Mouse (Mus musculus) embryonic facial prominence, embryonic 14.5 days (tissue): Measurements from ENCODE around the gene Carhsp1. TPM values are rescaled to one million over a fixed set of nuclear protein-coding genes. Genes with fewer than 3 reads are reported as not detected.
A peak's percentile ranks its signal among the peaks of the same experiment; 100 is the strongest.

Experiments
- ATAC-seq: fragments of 200-750 bp; cut with Nextera tagmentation; 2 replicates; pipeline ENCODE4 v1.8.0; 2017; ENCODE audit warnings: low read depth, moderate number of reproducible peaks, moderate TSS enrichment
- DNase-seq: peaks from one replicate; pipeline ENCODE4 v3.0.0-alpha.2; 2015; ENCODE audit warnings: low spot score
- H3K27ac ChIP-seq: fragments of 300-500 bp; sonication (generic); replicated peaks from 2 replicates; pipeline ENCODE4 v1.5.1; 2014; ENCODE audit warnings: low read depth, mild to moderate bottlenecking, low read length, moderate library complexity
- H3K27me3 ChIP-seq: fragments of 300-500 bp; sonication (generic); replicated peaks from 2 replicates; pipeline ENCODE4 v1.6.1; 2014; ENCODE audit warnings: low read length; ENCODE audit not compliant: control insufficient read depth, insufficient read depth
- H3K36me3 ChIP-seq: fragments of 300-500 bp; sonication (generic); 2 replicates; pipeline ENCODE4 v1.6.1; 2014; ENCODE audit warnings: low read length, mixed read lengths; ENCODE audit not compliant: control insufficient read depth, insufficient read depth
- H3K4me1 ChIP-seq: fragments of 300-500 bp; sonication (generic); 2 replicates; pipeline ENCODE4 v1.6.1; 2014; ENCODE audit warnings: antibody characterized with exemption, low read length; ENCODE audit not compliant: control insufficient read depth, insufficient read depth
- H3K4me2 ChIP-seq: fragments of 300-500 bp; sonication (generic); 2 replicates; pipeline ENCODE4 v1.6.1; 2014; ENCODE audit warnings: low read depth, mild to moderate bottlenecking, low read length, moderate library complexity, mixed read lengths
- H3K4me3 ChIP-seq: fragments of 300-500 bp; sonication (generic); 2 replicates; pipeline ENCODE4 v1.5.1; 2014; ENCODE audit warnings: low read depth, mild to moderate bottlenecking, low read length
- H3K9ac ChIP-seq: fragments of 300-500 bp; sonication (generic); 2 replicates; pipeline ENCODE4 v1.6.1; 2014; ENCODE audit warnings: low read depth, mild to moderate bottlenecking, low read length, moderate library complexity, mixed read lengths
- H3K9me3 ChIP-seq: fragments of 300-500 bp; sonication (generic); 2 replicates; pipeline ENCODE4 v1.6.1; 2016; ENCODE audit warnings: low read length; ENCODE audit not compliant: control insufficient read depth
- WGBS: fragments of 180-500 bp; shearing (Covaris S2); extraction: QIAGEN DNeasy Blood & Tissue Kit; methylation state at CpG from one replicate; pipeline ENCODE4 v1.1.7; 2014; 5-methylcytosine and 5-hydroxymethylcytosine counted together
- polyA plus RNA-seq: library from polyadenylated mRNA; unstranded; fragments of >200 nt; fragmentation: Nextera tagmentation; extraction: Ambion mirVana; gene quantifications from 2 replicates; pipeline ENCODE4 v1.2.1, GENCODE M21; 2014

Gene Carhsp1
- polyA plus RNA-seq, 1 experiment from 2014 or later = 29.2 TPM

- Histone ChIP-seq H3K27ac (no peak overlapping the region), H3K9ac (no peak overlapping the region), H3K4me3 (no peak overlapping the region), H3K4me2 (no peak overlapping the region), H3K4me1 (no peaks in the 10 kb centered on the region), H3K36me3 (peaks cover 98% of the 10 kb centered on the region), H3K9me3 (no peaks in the 10 kb centered on the region), H3K27me3 (no peaks in the 10 kb centered on the region)
- WGBS = 91% methylated on average over 8 of the region's 8 CpGs
- DNase-seq (no peak), ATAC-seq (no peak)
Measured at GRCm38 (mm10) chr16:8699556-8699955, 27.6 kb upstream of the Carhsp1 start.

- Histone ChIP-seq H3K4me3 (no peak overlapping the region), H3K4me1 (no peaks in the 10 kb centered on the region), H3K9me3 (no peaks in the 10 kb centered on the region), H3K4me2 (no peak overlapping the region), H3K27ac (no peak overlapping the region), H3K27me3 (no peaks in the 10 kb centered on the region), H3K36me3 (peaks cover 89% of the 10 kb centered on the region), H3K9ac (no peak overlapping the region)
- ATAC-seq (no peak), DNase-seq (no peak)
- 91% methylated on average over 7 of the region's 7 CpGs for WGBS
Measured at GRCm38 (mm10) chr16:8691206-8691605, 19.3 kb upstream of the Carhsp1 start.

DNA sequence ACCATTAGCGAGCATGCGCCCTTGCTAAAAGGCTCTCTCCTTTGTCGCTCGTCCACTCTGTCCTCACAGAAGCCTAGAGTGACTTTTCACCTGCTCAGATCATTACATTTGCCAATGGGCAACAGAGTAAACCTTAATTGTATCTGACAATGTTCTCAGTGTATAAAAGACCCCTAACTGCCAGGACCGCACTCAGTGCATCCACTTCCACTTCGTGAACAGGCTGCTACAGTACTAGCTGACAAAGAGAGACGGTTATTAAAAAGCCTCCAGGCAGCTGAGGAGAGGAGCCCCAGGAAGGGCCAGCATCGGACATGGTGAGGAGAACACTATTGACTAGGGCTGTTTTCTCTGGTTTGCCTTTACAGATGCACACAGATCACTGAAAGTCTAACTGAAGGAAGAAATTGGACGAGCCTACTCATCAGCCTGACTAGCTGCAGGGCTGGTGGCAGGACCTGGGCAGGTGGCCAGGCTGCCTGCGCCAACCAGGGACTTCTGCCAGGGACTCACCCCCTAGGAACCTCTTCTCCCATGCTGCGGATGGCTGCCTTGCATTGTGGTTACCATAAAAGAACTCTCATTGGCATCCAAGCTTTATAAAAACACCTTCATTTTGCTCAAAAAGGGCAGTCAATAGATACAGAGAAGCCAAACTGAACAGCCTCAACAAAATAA lies 18.2 kb upstream of the Carhsp1 start:
- Histone ChIP-seq H3K9me3 (no peaks in the 10 kb centered on the region), H3K27ac (no peak overlapping the region), H3K4me1 (no peaks in the 10 kb centered on the region), H3K27me3 (no peaks in the 10 kb centered on the region), H3K4me3 (no peak overlapping the region), H3K9ac (no peak overlapping the region), H3K36me3 (peaks cover 83% of the 10 kb centered on the region), H3K4me2 (no peak overlapping the region)
- DNase-seq (no peak), ATAC-seq (no peak)
- WGBS = 89% methylated on average over 11 of the region's 11 CpGs

- Histone ChIP-seq H3K4me2 (no peak overlapping the region), H3K4me3 (no peak overlapping the region), H3K4me1 (no peaks in the 10 kb centered on the region), H3K9me3 (no peaks in the 10 kb centered on the region), H3K36me3 (peaks cover 58% of the 10 kb centered on the region), H3K27ac (no peak overlapping the region), H3K9ac (no peak overlapping the region), H3K27me3 (no peaks in the 10 kb centered on the region)
- ATAC-seq (no peak), DNase-seq (no peak)
Measured at GRCm38 (mm10) chr16:8687559-8688112, 15.7 kb upstream of the Carhsp1 start.

GRCm38 (mm10) chr16:8686871-8687535 lies 15.0 kb upstream of the Carhsp1 start:
- H3K4me3 ChIP-seq = no peak overlapping the region
- H3K27me3 ChIP-seq = no peaks in the 10 kb centered on the region
- no peaks in the 10 kb centered on the region for H3K4me1 ChIP-seq
- ATAC-seq = no peak
- H3K27ac ChIP-seq = no peak overlapping the region
- no peak overlapping the region for H3K4me2 ChIP-seq
- WGBS = 91% methylated on average over 11 of the region's 11 CpGs
- peaks cover 52% of the 10 kb centered on the region for H3K36me3 ChIP-seq
- H3K9ac ChIP-seq = no peak overlapping the region
- no peaks in the 10 kb centered on the region for H3K9me3 ChIP-seq
- DNase-seq = no peak

DNA sequence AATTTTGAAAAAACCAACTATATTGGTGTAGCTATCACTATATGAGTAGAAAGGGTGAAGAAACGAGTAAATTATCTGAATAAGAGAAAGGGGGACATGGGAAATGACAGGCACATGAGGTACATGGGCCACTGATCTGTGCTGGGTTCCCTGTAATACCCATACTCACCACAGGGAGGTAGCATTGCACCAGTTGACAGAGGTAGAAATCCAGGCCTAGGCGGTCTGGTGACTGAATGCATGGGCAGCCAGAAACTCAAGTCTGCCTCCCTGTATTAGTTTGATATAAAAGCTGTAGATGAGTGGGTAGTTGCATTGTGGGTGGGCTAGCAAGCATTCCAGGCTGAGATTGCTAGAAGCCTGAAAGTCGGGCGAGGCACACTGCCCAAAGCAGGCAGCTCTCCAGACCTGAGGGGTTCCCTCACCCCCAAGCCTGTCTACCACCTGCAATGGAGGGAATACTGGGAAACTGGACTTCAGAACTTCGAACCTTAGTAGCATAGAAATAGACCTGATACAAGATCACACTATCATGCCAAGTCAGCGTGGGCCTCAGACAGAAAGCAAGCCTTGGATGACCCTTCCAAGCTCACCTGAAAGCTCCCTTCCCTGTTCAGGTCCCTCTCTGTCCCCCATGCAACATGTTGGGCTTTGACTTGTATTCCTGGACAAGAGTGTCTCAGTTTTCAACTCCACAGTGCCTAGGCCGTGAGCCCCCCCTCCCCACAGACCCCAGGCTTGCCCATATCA lies 14.3 kb upstream of the Carhsp1 start:
- Histone ChIP-seq H3K9ac (no peak overlapping the region), H3K9me3 (no peaks in the 10 kb centered on the region), H3K4me3 (no peak overlapping the region), H3K36me3 (peaks cover 45% of the 10 kb centered on the region), H3K4me2 (no peak overlapping the region), H3K4me1 (no peaks in the 10 kb centered on the region), H3K27ac (no peak overlapping the region), H3K27me3 (no peaks in the 10 kb centered on the region)
- 61% methylated on average over 7 of the region's 7 CpGs for WGBS
- DNase-seq (peak; percentile 60), ATAC-seq (peak; percentile 58; the same call in 1 of the 2 replicates)

DNA sequence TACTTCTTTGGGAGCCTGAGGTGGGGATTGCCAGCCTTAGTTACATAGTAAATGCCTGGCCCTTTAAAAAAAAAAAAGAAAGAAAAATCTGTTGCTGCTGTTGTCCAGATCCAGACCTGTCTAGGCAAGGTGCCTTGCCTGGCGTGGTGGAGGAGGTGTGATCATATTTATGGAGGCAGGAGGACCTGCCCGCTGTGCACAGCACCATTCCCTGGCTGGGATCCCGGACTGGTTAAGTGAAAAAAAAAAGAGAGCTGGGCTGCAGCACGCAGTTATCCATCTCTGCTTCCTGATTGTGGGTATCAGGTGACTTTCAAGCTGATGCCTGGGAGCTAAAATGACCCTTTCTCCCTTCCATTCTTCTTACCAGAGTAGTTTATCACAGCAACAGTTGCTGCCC lies 13.1 kb upstream of the Carhsp1 start:
- Histone ChIP-seq H3K4me2 (no peak overlapping the region), H3K4me1 (no peaks in the 10 kb centered on the region), H3K9me3 (no peaks in the 10 kb centered on the region), H3K4me3 (no peak overlapping the region), H3K27ac (no peak overlapping the region), H3K27me3 (no peaks in the 10 kb centered on the region), H3K9ac (no peak overlapping the region), H3K36me3 (peaks cover 33% of the 10 kb centered on the region)
- WGBS = 41% methylated on average over 4 of the region's 4 CpGs
- ATAC-seq = 0 out of 2 replicates have a peak, but pooled peaks have one; percentile 19
- DNase-seq = peak; percentile 33

DNA sequence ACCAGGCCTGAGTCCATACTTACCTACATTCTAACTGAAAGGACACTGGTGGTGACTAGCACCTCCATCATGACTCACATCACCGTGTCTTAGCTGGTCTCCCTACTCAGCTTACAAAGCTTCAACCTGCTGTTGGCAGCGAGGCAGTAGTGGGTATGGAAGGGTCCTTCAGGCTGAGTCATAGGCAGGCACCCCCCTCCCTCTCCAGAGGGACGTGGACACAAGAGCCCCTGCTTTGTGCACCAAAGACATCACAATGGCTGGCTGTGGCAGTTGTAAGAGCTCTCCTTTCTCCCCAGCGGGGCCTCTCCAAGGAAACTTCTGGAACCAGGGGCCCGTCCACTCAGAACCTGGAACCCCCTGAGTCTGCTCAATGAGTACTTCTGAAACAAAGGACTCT lies 8.5 kb upstream of the Carhsp1 start, which contains the start of gene Gm5767:
TSS of gene Gm5767 (plus strand) at position 301 of the 400 bp plus-strand sequence.
- no peak within 1 kb of the TSS for H3K4me2 ChIP-seq
- WGBS = 81% methylated on average over 5 of the region's 5 CpGs
- H3K9ac ChIP-seq = no peak within 1 kb of the TSS

More for the DNA sequence above, 8.5 kb upstream of the Carhsp1 start, which contains the start of gene Gm5767:
- Histone ChIP-seq H3K27me3 (no peaks in the 10 kb centered on the region), H3K27ac (no peak within 1 kb of the TSS), H3K4me3 (no peak within 1 kb of the TSS), H3K36me3 (no peaks in the 10 kb centered on the region), H3K9me3 (no peaks in the 10 kb centered on the region), H3K4me1 (no peaks in the 10 kb centered on the region)
- no peak for ATAC-seq
- no peak for DNase-seq
